In the genomic region with DNA sequence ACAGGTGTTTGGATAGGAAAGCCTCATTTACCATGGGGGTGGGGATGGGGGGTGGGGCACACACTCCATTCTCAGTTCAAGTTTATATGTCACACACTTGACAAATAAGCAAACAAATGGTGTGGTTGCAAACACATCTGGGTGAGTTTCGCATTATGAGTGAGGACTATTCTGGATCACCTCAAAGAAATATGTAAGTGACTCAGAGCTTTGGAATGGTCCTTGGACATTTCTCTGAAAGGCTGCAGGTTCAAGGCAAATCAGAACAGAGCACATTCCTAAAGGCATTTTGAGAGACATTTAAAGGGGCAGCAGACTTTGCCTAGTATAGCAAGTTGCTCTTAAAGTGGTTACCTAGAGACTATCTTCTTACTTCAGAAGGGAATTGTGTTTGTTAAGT, we compare ENCODE assay signal across 31 mouse cellular contexts. TPM values are rescaled to one million over a fixed set of nuclear protein-coding genes. Genes with fewer than 3 reads are reported as not detected.
DNase-seq lines count a peak whose midpoint lies in the region; ATAC-seq and TF ChIP-seq lines count a peak whose summit lies in the region.
"Had no signal": no experiment of that assay in that cellular context is flagged by ENCODE, and none has a peak within 500 bp of the region (broad histone marks: within the 10 kb centered on the region; RNA-seq: fewer than 3 reads in every experiment).

No protein-coding gene starts in this region.

- H3K27me3 ChIP-seq in intestine, embryonic 14.5 days (replicated peaks; ENCODE audit: control insufficient read depth, insufficient read depth, low read length) = no peaks in the 10 kb centered on the region
- H3K27me3 ChIP-seq in intestine, embryonic 16.5 days (replicated peaks; ENCODE audit: control insufficient read depth, insufficient read depth, low read length) = no peaks in the 10 kb centered on the region
- no peaks in the 10 kb centered on the region for H3K27me3 ChIP-seq in CH12.LX (replicated peaks)
- H3K27me3 ChIP-seq: embryonic facial prominence, embryonic 13.5 days; heart, embryonic 15.5 days; limb, embryonic 12.5 days; liver, embryonic 13.5 days had no signal

- H3K4me2 ChIP-seq in intestine, embryonic 14.5 days (ENCODE audit: low read length) = no peak overlapping the region
- no peak overlapping the region for H3K4me2 ChIP-seq in intestine, embryonic 16.5 days (ENCODE audit: low read depth, low read length)
- 0 out of 2 replicates have a peak overlapping the region, but pooled peaks have one; percentile 38 for H3K4me2 ChIP-seq in CH12.LX (ENCODE audit: insufficient read depth, low read depth, poor library complexity, severe bottlenecking)
- H3K4me2 ChIP-seq: embryonic facial prominence, embryonic 13.5 days; heart, embryonic 15.5 days; hindbrain, embryonic 14.5 days; limb, embryonic 12.5 days; liver, embryonic 13.5 days; midbrain, embryonic 11.5 days had no signal

- peaks cover 16% of the 10 kb centered on the region for H3K36me3 ChIP-seq in intestine, embryonic 14.5 days (ENCODE audit: control insufficient read depth, insufficient read depth, low read length)
- peaks cover 18% of the 10 kb centered on the region for H3K36me3 ChIP-seq in intestine, embryonic 16.5 days (ENCODE audit: control insufficient read depth, insufficient read depth, low read length)
- H3K36me3 ChIP-seq in CH12.LX (replicated peaks in 1 of 2; ENCODE audit: control insufficient read depth in 1 of 2, insufficient read depth in 1 of 2, low read length in 1 of 2) = peaks cover 0 to 16% of the 10 kb centered on the region in 2 experiments

- no peak for ATAC-seq in intestine, embryonic 14.5 days (replicated peaks; ENCODE audit: low FRiP score, low TSS enrichment, low read depth)
- ATAC-seq in intestine, embryonic 16.5 days = no peak
- ATAC-seq in megakaryocyte-erythroid progenitor cell, adult 5-6 weeks (replicated peaks; ENCODE audit: low FRiP score, low TSS enrichment, poor library complexity, severe bottlenecking) = no peak
- ATAC-seq: forebrain, embryonic 14.5 days had no signal

- H3K4me3 ChIP-seq in intestine, embryonic 14.5 days (ENCODE audit: low read depth, low read length) = no peak overlapping the region
- H3K4me3 ChIP-seq in intestine, embryonic 16.5 days (ENCODE audit: low read length) = no peak overlapping the region
- H3K4me3 ChIP-seq in CH12.LX (replicated peaks in 1 of 3; ENCODE audit: low read depth in 2 of 3, low read length in 2 of 3, poor library complexity in 1 of 3) = no peak overlapping the region
- H3K4me3 ChIP-seq: embryonic facial prominence, embryonic 13.5 days; heart, embryonic 15.5 days; limb, embryonic 12.5 days; liver, embryonic 13.5 days had no signal

- DNase-seq in intestine, embryonic 14.5 days (ENCODE audit: low spot score) = peak; percentile 21
- peak; percentile 57 for DNase-seq in 3134 (ENCODE audit: extremely low read depth, insufficient read length, low spot score)
- peak; percentile 42 for DNase-seq in CH12.LX (ENCODE audit: extremely low read depth)
- peak; percentile 29 for DNase-seq in lung, postnatal 10 days
- no peak for DNase-seq in cerebellum, postnatal 36 days
- no peak for DNase-seq in left cerebral cortex, postnatal 10 days (ENCODE audit: extremely low spot score in 1 of 2, low spot score in 2 of 2)
- DNase-seq: adrenal gland, postnatal 10 days; cerebellum, adult 18-20 months; cerebellum, postnatal 14 days; heart, postnatal 36 days; kidney, adult 9 months; kidney, postnatal 25 days; layer of hippocampus, postnatal 36 days; liver, embryonic 13.5 days; right cerebral cortex, postnatal 25 days; spleen, adult 18-20 months; thymus, postnatal 36 days had no signal

- dilution Hi-C loops in CH12.LX (cut with MboI; ENCODE audit: extremely low pct_ligation_motif_present, extremely low pct_unique_long_range_greater_than_20kb, low sequenced_read_pairs) = no loop called here

- peaks cover 5% of the 10 kb centered on the region; the same call in 1 of the 2 replicates for H3K9me3 ChIP-seq in intestine, embryonic 14.5 days (ENCODE audit: control insufficient read depth, low read length)
- H3K9me3 ChIP-seq in intestine, embryonic 16.5 days (ENCODE audit: control insufficient read depth, low read length) = no peaks in the 10 kb centered on the region
- no peaks in the 10 kb centered on the region for H3K9me3 ChIP-seq in CH12.LX (replicated peaks; ENCODE audit: low read length)
- H3K9me3 ChIP-seq: heart, embryonic 15.5 days; limb, embryonic 12.5 days; liver, embryonic 13.5 days had no signal

- peaks cover 2% of the 10 kb centered on the region; the same call in 1 of the 2 replicates for H3K4me1 ChIP-seq in intestine, embryonic 14.5 days (replicated peaks; ENCODE audit: control insufficient read depth, insufficient read depth, low read length)
- H3K4me1 ChIP-seq in intestine, embryonic 16.5 days (ENCODE audit: control insufficient read depth, insufficient read depth, low read length) = peaks cover 12% of the 10 kb centered on the region; the same call in 1 of the 2 replicates
- H3K4me1 ChIP-seq in CH12.LX (ENCODE audit: control insufficient read depth in 1 of 2, insufficient read depth in 2 of 2) = peaks cover 16 to 69% of the 10 kb centered on the region in 2 experiments

- no peak for TF ChIP-seq CTCF in CH12.LX (conservative IDR thresholded peaks at IDR 0.05 in 1 of 2, IDR thresholded peaks at IDR 0.05 in 1 of 2; ENCODE audit: low read depth in 2 of 2, low read length in 2 of 2)

- no peak for TF ChIP-seq RAD21 in CH12.LX (IDR thresholded peaks at IDR 0.05; ENCODE audit: low read depth, low read length)

- no peaks in the 10 kb centered on the region for H3K79me2 ChIP-seq in CH12.LX (replicated peaks; ENCODE audit: control insufficient read depth, extremely low read depth, insufficient read depth, poor library complexity, severe bottlenecking)

- WGBS in intestine, embryonic 14.5 days = 45% methylated on average over 1 of the region's 1 CpGs
- WGBS in intestine, embryonic 16.5 days = 59% methylated on average over 1 of the region's 1 CpGs

- TF ChIP-seq POLR2A in CH12.LX (IDR thresholded peaks at IDR 0.05; ENCODE audit: low read depth, low read length) = no peak

- no peak overlapping the region for H3K9ac ChIP-seq in intestine, embryonic 14.5 days (ENCODE audit: low read length)
- no peak overlapping the region for H3K9ac ChIP-seq in intestine, embryonic 16.5 days (ENCODE audit: low read depth, low read length)
- no peak overlapping the region for H3K9ac ChIP-seq in CH12.LX (ENCODE audit: insufficient read depth, low read depth)
- H3K9ac ChIP-seq: embryonic facial prominence, embryonic 13.5 days; heart, embryonic 15.5 days; hindbrain, embryonic 14.5 days; limb, embryonic 12.5 days; liver, embryonic 13.5 days had no signal

- H3K27ac ChIP-seq in intestine, embryonic 14.5 days (ENCODE audit: low read depth) = no peak overlapping the region
- no peak overlapping the region for H3K27ac ChIP-seq in intestine, embryonic 16.5 days (ENCODE audit: low read length)
- H3K27ac ChIP-seq in CH12.LX (ENCODE audit: insufficient read depth, low read depth) = no peak overlapping the region
- H3K27ac ChIP-seq: embryonic facial prominence, embryonic 13.5 days; heart, embryonic 15.5 days; hindbrain, embryonic 14.5 days; limb, embryonic 12.5 days; liver, embryonic 13.5 days; macrophage had no signal

- in situ Hi-C loops in CH12.LX (cut with MboI; ENCODE audit: low pct_ligation_motif_present, low pct_unique_long_range_greater_than_20kb, low sequenced_read_pairs) = no loop called here

- peak; percentile 42; the same call in 1 of the 2 replicates for TF ChIP-seq EP300 in CH12.LX (IDR thresholded peaks at IDR 0.05; ENCODE audit: low read length)

- intact Hi-C loops in left cerebral cortex, postnatal 10 days (cut with DNase I) = no loop called here

RNA-seq across cellular contexts. Expression of gene Tmem176a, which starts 11.7 kb away (rescaled TPM):
- 171 and 182 TPM in 2 replicates for polyA plus RNA-seq in intestine, embryonic 14.5 days (2014; fragmentation: Nextera tagmentation; extraction: Ambion mirVana)
- polyA plus RNA-seq in intestine, embryonic 16.5 days (2015; fragmentation: Nextera tagmentation; extraction: Ambion mirVana) = 183 TPM in 2 replicates
- total RNA-seq in CH12.LX (2012; rRNA removed) (24.9 and 27.2 TPM in 2 replicates), CH12.LX (2014; rRNA removed) (30.0 and 34.6 TPM in 2 replicates)
- polyA plus RNA-seq in CH12.LX (2012; ENCODE audit: insufficient read length, low read depth) = 49.8 and 58.0 TPM in 2 replicates
- 5.4 and 11.3 TPM in 2 replicates for total RNA-seq in megakaryocyte-erythroid progenitor cell, adult 5-6 weeks (2014; fragmentation: Nextera tagmentation)
- 5.1 and 31.3 TPM in 2 replicates for total RNA-seq in megakaryocyte-erythroid progenitor cell, adult 5-6 weeks (2017)
- total RNA-seq in left cerebral cortex, postnatal 10 days (2021) = 10 to 100 TPM; 15.6 to 18.6 TPM

RNA-seq across cellular contexts. Expression of gene Tmem176b, which starts 12.3 kb away (rescaled TPM):
- polyA plus RNA-seq in intestine, embryonic 14.5 days (2014; fragmentation: Nextera tagmentation; extraction: Ambion mirVana) = 373 and 390 TPM in 2 replicates
- polyA plus RNA-seq in intestine, embryonic 16.5 days (2015; fragmentation: Nextera tagmentation; extraction: Ambion mirVana) = 403 and 414 TPM in 2 replicates
- total RNA-seq in CH12.LX (2012; rRNA removed) (39.4 and 43.3 TPM in 2 replicates), CH12.LX (2014; rRNA removed) (82.2 and 89.8 TPM in 2 replicates)
- polyA plus RNA-seq in CH12.LX (2012; ENCODE audit: insufficient read length, low read depth) = 159 and 162 TPM in 2 replicates
- 6.7 and 12.4 TPM in 2 replicates for total RNA-seq in megakaryocyte-erythroid progenitor cell, adult 5-6 weeks (2014; fragmentation: Nextera tagmentation)
- 14.4 and 24.5 TPM in 2 replicates for total RNA-seq in megakaryocyte-erythroid progenitor cell, adult 5-6 weeks (2017)
- 10 to 100 TPM; 38.2 to 42.5 TPM for total RNA-seq in left cerebral cortex, postnatal 10 days (2021)

RNA-seq across cellular contexts. Expression of gene Aoc1, which starts 43.7 kb away (rescaled TPM):
- 2.5 and 2.8 TPM in 2 replicates for polyA plus RNA-seq in intestine, embryonic 14.5 days (2014; fragmentation: Nextera tagmentation; extraction: Ambion mirVana)
- polyA plus RNA-seq in intestine, embryonic 16.5 days (2015; fragmentation: Nextera tagmentation; extraction: Ambion mirVana) = 51.9 and 71.5 TPM in 2 replicates
- 0.13 TPM in 1 of 2 replicates, not detected in the other for total RNA-seq in CH12.LX (2012; rRNA removed)
- 0.19 and 0.24 TPM in 2 replicates for total RNA-seq in CH12.LX (2014; rRNA removed)
- 0.15 and 0.21 TPM in 2 replicates for polyA plus RNA-seq in CH12.LX (2012; ENCODE audit: insufficient read length, low read depth)
- 0.30 TPM in 1 of 2 replicates, not detected in the other for total RNA-seq in megakaryocyte-erythroid progenitor cell, adult 5-6 weeks (2014; fragmentation: Nextera tagmentation)
- total RNA-seq in megakaryocyte-erythroid progenitor cell, adult 5-6 weeks (2017) = not detected in 2 replicates
- not detected for total RNA-seq in left cerebral cortex, postnatal 10 days (2021)
- total RNA-seq: adrenal gland, postnatal 10 days; gastrocnemius, adult 8-10 months; heart, postnatal 36 days; layer of hippocampus, adult 8-10 months; layer of hippocampus, postnatal 36 days; left cerebral cortex, postnatal 14 days had no signal
- polyA plus RNA-seq: embryonic facial prominence, embryonic 13.5 days; forebrain, embryonic 14.5 days; heart, embryonic 15.5 days; hindbrain, embryonic 14.5 days; inflammation-experienced regulatory T-cells, adult 6 months; limb, embryonic 12.5 days; liver, embryonic 13.5 days; macrophage; midbrain, embryonic 11.5 days; neural tube, embryonic 11.5 days had no signal

RNA-seq across cellular contexts. Expression of gene Gimap3, which starts 58.3 kb away (rescaled TPM):
- 0.19 TPM in 1 of 2 replicates, not detected in the other for polyA plus RNA-seq in intestine, embryonic 14.5 days (2014; fragmentation: Nextera tagmentation; extraction: Ambion mirVana)
- polyA plus RNA-seq in intestine, embryonic 16.5 days (2015; fragmentation: Nextera tagmentation; extraction: Ambion mirVana) = 0.37 and 0.43 TPM in 2 replicates
- total RNA-seq in CH12.LX (2012; rRNA removed) (25.9 and 28.2 TPM in 2 replicates), CH12.LX (2014; rRNA removed) (10.8 and 11.6 TPM in 2 replicates)
- polyA plus RNA-seq in CH12.LX (2012; ENCODE audit: insufficient read length, low read depth) = 16.8 and 17.7 TPM in 2 replicates
- 6.4 and 19.7 TPM in 2 replicates for total RNA-seq in megakaryocyte-erythroid progenitor cell, adult 5-6 weeks (2014; fragmentation: Nextera tagmentation)
- 0.88 and 6.2 TPM in 2 replicates for total RNA-seq in megakaryocyte-erythroid progenitor cell, adult 5-6 weeks (2017)
- not detected for total RNA-seq in left cerebral cortex, postnatal 10 days (2021)
- total RNA-seq: gastrocnemius, adult 8-10 months; layer of hippocampus, adult 8-10 months; layer of hippocampus, postnatal 36 days; left cerebral cortex, postnatal 14 days had no signal
- polyA plus RNA-seq: embryonic facial prominence, embryonic 13.5 days; forebrain, embryonic 14.5 days; heart, embryonic 15.5 days; hindbrain, embryonic 14.5 days; limb, embryonic 12.5 days; midbrain, embryonic 11.5 days; neural tube, embryonic 11.5 days had no signal

Comparison
In these comparisons a context has a peak if more than half of its experiments do, and no peak if none do; other contexts are left out.
1. DNase-seq: peak in intestine, embryonic 14.5 days (single experiment), 3134 (single experiment), CH12.LX (single experiment) and lung, postnatal 10 days (single experiment); none in cerebellum, postnatal 36 days (0 of 2) and left cerebral cortex, postnatal 10 days (0 of 2).